Mouse (Mus musculus) lung, adult 18-20 months (tissue): Measurements from ENCODE around the gene Pdzrn3.

Experiments
- DNase-seq, 2 experiments: peaks; one replicate each; pipeline ENCODE4 v3.0.0; 2022; ENCODE audit warnings: mixed read lengths in 2 of 2

Gene Pdzrn3

DNA sequence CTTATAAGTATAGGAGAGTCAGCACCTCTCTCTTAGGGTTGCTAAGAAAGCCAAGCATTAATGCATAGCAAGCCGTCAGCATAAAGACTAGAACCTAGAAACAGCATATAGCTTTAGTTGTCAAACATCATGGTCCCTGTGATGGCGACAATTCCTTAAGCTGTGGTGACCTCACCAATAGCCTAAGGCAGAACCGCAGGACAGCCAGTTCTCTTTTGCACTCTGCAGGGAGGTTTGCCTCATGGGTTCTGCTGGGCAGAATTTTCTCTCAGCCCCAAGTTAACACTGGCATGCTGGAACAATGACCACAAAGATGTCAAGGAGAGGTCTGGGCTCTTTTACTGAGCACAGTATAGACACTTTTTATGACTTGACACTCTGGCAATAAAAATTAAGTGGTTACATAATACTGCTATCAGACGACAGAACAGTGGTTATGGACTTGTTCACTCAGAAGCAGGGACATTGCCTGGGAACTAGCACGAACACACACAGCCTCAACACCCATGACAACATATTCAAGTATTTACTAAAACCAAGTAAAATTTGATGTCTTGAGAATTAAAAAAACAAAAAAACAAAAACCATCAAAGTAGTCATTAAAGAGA is 90.0 kb downstream of the Pdzrn3 start:
- no peak for DNase-seq

DNA sequence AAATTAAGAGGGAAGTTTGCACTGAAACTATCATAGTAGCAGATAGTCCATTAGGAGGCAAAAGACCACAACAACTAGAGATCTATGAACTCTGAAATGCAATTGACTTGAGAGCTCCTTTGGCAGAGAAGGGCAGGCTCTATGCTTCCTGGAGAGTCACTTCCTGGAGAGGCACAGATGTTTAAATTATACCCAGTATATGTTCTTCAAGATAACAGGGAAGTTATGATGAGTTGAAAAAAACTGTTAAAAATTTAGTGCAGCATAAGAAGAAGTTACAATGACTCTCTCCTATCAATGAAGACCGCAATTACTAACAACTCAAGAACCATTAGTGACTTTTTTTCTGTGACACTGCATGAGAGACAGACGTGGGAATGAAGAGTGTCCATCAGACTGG is 90.6 kb downstream of the Pdzrn3 start:
- no peak for DNase-seq

DNA sequence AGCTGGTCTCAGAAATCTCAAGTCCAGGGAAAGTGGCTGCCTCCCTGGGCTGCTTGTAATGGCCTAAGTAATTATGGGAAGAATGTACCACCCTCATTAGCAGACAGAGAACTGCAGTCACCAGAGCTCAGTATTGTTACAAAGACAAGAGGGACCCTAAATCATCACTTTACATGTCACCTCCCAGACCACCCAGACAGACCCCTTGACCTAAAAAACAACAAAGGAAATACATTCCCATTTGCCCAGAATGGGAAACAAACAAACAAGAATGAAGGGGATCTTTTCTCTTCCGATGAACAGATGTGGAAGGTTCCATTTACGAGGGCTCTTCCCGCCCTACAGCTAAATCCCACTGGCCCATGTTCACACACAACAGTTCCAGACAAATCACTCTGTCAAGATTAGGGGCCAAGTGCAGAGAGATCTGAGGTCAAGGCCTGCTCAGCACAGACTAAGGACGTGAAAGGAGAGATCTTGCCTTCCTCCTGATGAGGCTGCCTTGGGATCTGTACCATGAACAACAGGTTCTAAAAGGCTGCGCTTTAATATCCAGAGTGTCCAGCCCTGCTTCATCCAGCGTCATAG is 93.2 kb downstream of the Pdzrn3 start:
- DNase-seq, result no peak

DNA sequence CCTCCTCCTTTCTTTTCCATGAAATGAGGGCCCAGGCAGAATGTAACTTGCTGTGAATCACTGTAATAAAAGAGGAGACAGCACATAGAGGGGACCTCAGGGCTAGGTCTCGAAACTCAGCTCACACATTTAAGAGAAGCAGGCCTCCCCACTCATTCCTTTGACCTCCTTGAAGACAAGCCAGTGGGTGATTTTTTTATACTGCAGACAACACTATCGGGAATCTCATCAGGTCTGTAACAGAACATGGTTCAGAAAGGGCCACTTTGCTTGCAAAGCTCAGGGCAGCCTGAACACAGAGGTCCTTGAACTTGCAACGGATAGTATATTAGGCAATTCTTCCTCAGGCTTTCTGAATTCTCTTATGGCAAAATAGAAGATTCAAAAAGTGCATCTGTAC is 93.8 kb downstream of the Pdzrn3 start:
- no peak for DNase-seq

DNA sequence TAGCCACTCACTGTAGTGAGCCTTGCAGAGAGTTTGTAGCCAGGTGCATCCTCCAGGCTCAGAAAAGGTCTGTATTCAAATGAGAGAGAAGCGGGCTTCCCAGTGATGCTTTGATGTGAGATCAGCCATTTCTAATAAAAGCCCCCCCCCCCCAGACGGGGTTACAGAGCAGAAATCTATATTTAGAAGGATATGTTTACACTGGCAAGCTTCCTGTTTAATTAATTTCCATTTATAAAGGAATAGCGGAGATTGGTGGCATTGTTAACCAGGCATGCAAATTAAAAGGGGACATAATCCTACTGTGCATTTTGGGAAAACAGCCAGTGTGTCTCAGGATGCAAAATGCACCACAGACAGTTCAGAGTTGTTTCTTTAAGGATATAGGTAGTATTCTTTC is 96.1 kb downstream of the Pdzrn3 start:
- DNase-seq, result no peak

DNA sequence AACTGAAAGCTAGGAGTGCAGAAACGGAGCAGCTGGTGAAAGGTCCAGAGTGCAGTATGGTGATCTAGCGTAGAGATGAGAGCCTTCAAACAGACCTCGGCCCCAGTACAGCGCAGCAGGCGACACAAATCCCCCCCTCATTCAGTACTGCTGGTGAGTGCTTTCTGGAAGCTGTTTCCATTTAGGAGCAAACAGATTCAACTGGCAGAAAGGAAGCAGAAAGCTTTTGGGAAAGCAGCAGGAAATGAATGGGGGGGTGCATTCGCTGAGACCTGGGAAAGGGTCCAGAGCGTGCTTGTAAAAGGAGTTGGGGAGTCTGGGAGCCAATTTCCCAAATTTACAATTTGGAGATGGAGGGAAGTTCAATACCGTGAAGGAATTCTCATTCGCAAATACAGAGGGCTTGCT is 96.9 kb downstream of the Pdzrn3 start:
- no peak for DNase-seq

DNA sequence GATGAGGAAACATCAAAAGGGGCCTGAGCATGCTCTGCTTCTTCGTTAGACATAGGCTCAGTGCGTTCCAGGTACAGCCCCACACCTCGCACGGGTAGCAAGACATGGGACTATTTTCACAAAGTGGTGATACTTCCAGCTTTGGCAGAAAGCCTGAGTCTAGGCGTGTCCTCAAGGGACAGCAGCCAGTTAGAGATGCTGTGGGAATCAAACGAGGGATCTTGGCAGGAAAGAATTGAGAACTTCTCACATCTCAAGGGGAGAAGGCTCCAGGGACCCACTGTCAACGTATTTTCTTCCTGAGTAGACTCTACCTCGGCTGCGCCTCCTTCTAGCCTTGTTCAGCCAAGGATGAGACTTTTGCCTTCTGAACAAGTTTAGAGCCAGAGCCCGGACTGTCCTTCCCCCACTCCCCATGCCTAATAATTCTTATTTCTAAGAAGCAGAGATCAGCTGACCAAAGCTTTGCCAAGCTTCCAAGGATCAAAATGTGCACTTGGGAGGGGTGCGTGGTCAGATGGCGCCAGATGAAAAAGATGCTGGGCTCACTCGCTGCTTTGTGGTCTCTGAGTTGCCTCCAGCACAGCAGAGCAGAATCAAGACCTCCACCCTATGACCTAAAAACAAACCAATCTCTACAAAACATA is 99.3 kb downstream of the Pdzrn3 start:
- no peak for DNase-seq

DNA sequence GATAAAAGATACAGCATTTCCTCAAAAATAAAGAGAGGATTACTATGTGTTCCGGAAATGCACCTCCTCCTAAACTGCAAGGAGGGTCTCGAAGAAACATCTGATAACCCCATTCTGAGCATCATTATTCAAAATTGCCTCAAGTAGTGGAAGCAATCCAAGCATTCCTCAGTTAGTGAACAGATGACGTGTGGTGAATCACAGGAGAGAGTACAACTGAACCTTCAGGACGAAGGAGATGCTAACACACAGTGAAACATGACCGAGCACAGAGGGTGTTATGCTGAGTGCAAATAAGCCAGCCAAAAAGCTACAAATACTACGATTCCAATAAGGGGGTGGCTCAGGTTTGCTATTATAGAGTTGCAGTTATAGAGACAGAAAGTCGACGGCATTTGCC is 101.4 kb downstream of the Pdzrn3 start:
- DNase-seq, result no peak

DNA sequence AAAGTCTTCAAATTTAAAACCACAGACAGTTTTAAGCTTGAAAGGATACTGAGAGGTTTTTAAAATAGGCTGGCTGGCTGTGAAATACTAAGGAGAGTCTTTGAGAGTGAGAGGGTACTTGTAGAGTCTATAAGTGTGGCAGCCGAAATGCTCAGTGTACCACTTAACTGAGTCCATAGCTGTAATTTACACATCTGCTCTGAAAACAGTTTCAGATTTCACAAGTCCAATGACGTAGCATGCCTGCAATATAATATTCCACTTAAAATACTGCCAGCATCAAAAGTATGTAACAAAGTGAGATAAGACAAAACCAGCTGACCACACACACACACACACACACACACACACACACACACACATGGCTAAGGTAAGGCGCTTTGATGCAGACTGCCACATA is 101.9 kb downstream of the Pdzrn3 start:
- DNase-seq, result no peak

DNA sequence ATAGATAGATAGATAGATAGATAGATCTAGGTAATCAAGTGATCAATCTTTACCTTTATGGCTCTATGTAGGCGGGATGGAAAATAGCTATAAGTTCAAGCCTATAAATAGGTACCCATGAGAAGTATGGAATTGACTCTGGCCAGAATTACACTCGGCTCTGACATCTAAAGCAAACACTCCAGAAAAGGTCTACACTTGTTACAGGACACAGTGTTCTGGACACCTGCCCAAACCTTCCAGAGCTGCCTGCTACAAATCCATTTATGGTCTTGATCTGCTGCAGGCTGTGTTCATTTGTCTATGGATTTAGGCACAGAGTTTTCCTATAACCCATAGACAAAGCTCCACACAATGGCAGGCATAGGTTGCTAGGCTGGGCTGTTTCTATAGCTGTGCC is 102.9 kb downstream of the Pdzrn3 start:
- peak; percentile 56 to 69 for DNase-seq

DNA sequence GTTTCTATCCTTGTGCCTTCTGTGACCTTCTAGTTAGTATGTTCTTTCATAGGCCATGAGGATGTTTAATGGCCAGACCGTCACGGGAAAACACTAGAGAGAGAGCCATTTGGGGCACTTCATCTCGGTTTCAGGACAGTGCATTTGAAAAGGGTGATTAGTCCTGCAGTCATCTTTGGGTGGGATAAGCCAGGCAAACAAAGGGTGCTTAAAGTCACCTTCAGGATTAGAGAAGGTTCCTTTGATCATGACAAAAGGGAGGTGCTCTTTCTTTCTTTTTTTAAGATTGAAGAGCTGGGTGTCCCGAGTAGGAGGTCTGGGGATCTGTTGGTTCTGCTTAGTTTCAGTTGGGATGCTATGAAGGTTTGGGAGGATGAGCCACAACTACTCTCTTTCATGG is 105.4 kb downstream of the Pdzrn3 start:
- DNase-seq, result no peak

DNA sequence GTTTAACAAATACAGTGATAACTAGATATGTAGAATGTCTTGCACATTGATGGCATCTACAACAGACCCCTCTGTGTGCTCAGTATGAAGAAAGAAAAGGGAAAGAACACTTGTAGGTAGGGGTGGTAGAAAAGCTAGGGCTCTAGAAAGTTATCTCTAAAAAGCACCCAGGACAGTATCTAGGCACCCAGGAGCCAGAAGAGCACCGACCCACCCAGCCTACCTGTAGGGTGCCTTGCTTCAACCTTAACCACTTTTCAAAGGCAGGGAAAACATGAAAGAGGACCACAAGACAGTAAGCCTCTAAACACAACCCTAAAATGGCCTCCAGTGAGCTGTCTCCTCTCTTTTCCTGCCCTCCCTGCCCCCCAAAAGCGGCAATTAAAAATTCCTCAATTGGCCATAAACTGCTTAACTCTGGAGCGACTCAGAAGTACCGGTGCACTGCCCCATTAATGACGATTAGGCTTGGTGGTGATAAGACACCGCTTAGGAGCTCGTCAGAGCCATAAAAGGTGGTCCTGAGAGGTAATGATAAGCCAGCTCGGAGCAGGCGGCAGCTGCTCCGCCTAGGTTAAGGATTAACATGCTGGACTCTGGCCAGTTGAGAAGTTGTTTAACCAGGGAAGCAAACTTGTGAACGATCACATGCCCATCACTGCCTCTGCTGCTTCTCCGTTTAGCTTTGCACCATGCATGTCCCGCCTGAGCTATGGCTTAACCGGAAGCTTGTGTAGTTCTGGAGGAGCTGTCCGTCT is 106.1 kb downstream of the Pdzrn3 start:
- peak in 1 of 2 experiments; percentile 22 for DNase-seq

DNA sequence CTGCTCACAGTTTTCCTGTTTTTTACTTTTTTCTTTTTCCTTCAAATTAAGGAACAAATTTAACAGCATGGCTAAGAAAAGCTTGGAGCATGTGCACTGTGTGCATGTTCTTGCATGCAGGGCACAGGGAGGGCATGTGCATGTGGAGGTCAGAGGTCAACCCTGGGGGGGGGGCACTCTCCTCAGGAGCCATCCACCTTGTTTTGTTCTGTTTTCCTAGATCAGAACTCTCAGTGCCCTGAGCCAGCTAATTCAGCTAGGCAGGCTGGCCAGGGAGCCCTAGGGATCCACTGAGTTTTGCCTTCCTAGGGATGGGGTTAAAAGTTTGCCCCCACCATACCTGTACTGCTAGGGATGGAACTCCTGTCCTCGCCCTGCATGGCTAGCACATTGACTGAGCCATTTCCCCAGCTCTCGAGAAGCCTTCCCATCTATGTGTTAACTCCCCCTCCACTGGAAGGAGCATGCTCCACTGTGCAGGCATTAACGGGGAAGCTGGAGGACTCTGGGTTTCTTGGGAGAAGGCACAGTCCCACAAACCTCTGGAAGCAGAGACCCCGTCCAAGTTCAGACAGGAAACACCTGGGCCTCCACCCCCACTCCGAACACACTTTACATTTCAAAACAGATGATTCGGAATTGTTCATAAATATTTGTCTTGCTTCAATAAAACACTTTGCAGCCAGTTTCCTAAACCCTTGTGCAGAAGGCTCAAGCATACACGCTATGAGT is 107.4 kb downstream of the Pdzrn3 start:
- DNase-seq, result no peak

DNA sequence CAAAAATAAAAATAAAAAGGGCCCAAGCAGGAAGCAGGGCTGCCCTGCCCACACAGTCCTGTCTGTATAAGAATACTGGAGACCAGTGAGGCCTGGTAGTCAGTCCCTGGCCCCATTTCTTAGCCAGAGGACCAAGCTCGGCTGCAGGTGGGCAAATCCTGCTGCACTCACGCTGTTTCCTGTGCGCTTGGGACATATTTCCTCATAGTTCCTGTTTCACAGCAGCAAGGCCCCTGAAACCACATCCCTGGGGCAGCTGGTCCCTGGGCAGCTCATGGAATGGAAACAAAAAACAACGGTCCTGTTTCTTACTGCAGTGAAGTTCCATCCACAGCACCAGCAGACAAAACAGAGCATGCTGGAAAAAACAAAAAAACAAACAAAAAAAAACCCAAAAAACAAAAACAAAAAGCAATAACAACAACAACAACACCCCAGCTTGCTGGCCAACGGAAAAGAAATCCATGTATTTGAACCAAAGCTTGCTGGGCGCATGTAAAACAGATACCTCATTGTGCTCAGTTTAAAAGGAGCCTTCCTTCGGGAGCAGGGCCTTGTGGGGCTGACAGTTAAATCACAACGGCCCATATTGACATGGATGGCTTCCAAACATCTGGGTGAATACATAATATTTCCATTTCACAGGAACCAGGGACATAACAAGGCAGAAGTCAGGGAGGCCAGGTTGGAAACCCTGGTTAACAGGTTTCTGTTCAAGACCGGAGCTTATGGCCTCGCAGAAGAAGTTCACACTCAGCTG is 108.2 kb downstream of the Pdzrn3 start:
- no peak for DNase-seq

DNA sequence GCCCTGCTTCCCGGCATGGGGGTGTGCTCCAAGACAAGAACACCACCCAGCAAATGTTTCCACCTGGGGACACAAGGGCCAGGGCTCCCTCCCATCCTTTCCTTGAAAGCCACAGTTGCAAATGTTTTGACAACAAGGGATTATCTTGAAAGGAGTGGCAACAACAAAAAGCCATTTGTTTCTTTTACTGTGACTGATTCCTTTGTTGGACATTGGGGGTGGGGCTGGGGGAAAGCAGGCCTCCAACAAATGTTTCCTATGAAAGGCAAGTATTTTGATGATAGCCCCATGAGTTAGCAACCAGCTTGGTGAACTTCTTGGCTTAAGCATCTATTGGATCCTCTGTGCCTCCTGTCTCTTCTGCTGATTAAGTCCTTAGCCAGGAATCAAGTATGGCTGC is 109.4 kb downstream of the Pdzrn3 start:
- DNase-seq, result no peak

DNA sequence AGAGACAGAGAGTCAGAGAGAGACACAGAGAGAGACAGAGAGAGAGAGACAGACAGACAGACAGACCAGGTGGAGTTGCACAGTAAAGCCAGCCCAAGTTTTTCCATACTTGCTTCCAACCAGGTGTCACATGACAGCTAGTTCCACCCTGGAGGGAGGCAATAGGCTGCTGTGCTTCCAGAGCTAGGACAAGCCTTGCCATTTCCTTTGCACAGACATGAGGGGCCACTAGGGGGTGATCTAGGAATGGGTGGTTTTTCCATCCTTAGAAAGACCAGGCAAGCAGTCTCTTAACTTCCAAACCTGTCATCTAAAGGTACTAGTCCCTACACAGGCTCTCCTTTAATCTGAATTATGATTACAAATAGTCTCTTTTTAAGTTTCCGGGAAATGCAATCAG is 110.9 kb downstream of the Pdzrn3 start:
- peak; percentile 52 to 74 for DNase-seq

DNA sequence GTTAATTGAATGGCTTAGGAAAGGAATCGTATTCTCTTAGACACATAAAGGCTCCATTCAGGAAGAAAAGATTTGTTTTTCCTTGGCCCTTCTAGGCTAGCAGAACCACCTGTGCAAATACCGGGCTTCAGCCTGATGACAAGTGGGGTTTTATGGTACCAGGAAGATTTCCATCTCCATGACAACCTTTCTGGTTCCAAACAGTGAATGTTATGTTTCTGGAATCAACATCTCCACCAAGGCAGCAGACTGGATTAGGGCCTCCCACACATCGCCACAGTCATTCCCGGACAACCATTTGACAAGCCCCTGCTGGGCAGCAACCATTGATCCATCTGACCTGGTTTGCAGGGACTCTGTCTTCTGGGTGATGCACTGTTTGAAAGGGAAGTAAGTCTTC is 114.2 kb downstream of the Pdzrn3 start:
- no peak for DNase-seq

DNA sequence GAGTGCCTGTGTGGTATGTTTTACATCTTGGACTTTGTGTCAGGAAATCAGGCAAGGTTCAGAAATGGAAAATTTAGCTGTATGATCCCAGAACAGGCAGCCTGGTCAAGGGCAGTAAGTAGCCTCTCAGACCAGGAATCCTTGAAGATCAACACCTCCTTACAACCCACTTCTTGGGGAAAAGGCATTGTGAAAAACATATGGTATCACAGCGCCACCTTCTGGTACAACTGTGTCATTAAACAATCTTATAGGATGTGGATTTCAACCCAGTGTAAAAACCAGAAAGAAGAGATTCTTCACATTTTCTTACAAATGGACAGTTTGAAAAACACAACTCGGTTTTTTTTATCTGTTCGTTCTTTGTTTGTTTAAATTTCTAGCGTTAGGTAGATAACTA is 116.2 kb downstream of the Pdzrn3 start:
- DNase-seq, result peak in 1 of 2 experiments; percentile 39

DNA sequence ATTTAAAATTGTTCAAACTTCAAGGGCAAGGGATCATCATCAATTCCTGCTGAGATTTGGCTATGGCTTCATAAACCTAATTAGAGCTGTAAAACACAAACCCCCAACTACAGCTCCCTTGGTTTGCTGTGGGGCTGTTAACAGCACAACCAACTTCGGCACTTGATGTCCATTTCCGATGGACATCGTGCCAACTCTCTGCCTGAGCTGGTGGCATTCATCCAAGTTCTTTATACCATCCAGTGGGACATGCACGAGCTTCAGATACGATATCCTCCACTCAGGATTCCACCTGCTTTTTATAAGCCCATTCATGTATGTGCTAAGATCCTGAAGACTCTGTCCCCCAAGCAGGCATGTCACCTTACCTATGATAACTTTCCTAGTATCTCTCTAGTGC is 118.3 kb downstream of the Pdzrn3 start:
- no peak for DNase-seq

DNA sequence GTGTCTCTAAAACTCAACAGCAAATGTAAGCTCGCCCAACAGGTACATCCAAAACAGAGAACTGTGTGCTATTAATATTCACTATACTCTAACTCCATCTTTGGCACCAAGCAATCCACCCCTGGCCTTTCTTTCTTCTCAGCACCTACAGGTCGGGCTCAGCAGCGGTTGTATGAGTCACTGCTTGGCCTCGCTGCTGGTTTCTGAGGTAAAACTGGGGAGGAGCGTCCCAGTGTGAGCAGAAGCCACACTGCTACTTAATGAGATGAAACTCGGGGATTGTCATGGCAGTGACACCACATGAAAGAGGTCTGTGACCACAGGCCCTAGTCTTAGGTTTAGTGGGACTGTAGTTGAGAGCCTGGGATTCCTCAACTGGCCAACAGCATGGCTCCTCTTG is 120.3 kb downstream of the Pdzrn3 start:
- DNase-seq, result no peak

DNA sequence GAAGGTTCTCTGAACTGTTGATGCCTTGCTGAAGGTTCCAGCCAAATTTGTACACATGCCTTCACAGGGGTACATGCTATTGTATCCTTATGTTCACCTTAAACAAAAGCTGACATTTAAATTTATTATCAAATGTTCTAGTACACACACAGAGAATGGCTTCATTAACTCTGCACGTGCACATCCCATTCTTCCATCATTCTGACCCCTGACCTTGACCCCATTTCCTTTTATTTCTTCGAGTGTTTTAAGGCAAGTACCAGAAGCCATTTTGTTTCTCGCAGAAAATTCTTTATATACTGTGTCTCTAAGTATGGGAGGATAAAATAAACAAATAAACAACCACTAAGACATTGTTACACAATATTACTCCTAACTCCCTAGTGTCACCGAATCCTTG is 123.0 kb downstream of the Pdzrn3 start:
- DNase-seq, result no peak

DNA sequence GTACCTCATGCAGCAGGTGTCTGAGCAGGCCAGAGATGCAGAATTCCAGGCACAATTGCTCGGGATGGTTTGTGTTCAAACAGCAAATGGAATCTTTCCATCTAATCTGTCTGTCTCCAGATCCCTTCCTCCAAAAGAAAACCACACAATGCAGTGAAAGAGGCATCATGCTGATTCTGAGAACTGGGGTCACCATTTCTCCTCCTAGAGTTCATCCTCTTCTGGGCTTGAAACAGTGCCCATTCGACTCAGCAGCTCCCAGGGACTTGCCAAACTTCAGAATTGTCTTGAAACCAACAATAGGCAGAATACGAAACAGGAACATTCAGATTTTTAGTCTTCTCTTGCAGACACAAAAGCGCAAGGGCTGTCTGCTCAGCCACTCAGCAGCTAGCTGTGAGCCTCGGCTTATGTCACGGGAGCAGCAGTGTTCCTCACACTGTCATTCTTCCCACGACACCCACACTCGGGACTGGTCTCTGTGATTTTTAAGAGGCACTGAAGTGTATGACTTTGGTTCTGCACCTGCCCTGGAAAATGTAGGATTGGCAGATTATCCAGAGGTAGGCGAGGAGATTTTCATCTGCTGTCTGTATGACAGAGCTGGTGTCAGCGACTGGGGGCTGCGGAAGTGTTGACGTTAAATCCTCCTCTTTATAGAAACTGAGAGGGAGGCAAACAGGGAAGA is 125.6 kb downstream of the Pdzrn3 start:
- DNase-seq, result no peak
